Mouse (Mus musculus): ENCODE results near the gene Pdpk1. TPM values are rescaled to one million over a fixed set of nuclear protein-coding genes. Genes with fewer than 3 reads are reported as not detected.

The Pdpk1 gene
- 97.8 TPM for total RNA-seq (2023)

GRCm38 (mm10) chr17:24150824-24151223 is at the start of gene Pdpk1:
TSS of gene Pdpk1 (minus strand) at chr17:24150924.

GRCm38 (mm10) chr17:24169317-24170065 is 18.8 kb upstream of the Pdpk1 start, which contains the start of gene Atp6v0c:
TSS of gene Atp6v0c (minus strand) at chr17:24169702.

DNA sequence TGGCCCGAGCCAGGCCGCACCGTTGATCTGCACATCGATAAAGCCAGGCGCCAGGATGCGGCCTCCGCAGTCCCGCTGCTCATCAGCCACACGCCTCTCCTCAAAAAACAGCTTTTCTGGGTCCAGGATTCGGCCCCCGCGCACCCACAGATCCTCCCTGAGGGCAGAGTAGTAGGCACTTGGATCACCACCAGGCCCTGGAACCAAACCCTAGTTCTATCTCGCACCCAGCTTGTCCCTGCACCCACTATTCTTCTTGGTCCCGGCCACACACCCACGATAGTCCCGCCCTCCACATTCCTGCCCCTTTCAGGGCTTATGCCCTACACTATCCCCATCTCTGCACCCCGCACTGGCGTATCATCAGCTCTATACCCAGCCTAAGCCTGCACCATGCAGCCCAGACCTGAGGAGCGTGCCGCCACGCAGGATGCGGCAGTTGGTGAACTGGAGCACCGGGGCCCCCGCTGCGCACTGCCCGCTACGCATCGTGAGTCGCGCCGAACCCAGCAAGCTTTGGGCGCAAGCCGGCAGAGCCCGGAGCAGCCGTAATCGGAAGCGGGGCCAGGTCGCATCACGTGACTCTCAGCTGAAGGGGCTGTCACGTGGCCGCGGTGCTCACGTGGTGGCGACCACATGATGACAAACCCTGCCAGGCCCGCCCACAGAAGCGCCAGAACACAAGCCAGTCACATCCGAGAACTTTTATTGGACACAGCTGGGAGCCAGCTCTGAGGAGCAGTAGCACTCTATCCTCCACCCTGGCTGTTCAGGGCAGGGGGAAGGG is 12.6 kb upstream of the Pdpk1 start, which contains the start of gene Amdhd2:
Amdhd2 (minus strand) TSS at position 591 of the 787 bp plus-strand sequence.

DNA sequence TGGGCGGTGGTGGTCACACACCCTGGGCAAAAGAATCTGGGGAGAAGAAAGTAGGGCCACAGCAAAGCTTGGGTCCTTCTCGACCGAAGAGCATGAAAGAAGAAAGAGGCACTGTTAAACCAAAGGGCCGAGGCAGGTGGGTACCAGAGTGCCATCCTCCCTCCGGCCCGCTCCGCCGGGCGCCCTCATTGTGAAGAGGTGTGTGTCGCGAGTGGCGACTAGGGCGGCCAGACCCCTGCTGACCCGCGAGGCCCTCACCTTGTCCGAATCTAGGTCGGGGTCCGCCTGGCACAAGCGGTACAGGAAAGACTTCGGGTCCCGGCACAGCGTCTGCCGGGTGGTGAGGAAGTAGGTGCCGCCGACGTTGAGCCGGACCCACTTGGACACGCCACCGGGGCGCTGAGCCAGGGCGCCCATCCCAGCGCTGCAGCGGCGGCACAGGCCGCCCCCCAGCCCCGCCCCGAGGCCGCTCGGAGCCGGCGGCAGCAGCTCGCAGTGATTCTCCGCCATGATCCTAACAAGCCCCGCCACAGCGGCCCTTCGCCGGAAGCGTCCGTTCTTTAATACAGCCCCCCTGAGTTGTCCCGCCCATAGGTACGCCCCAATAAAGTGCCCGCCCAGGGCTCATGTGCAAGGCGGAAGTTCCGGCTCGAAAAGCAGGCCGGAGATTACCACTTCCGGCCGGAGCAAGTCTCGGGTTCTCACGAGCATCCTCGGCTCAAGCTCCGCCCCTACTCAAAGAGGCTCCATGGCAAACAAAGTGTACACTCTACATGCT is 77.6 kb downstream of the Pdpk1 start, which contains the start of gene Kctd5:
Kctd5 (minus strand) TSS at position 567 of the 778 bp plus-strand sequence.

GRCm38 (mm10) chr17:24037844-24038243 is 112.9 kb downstream of the Pdpk1 start, which contains the start of gene Prss27:
TSS of gene Prss27 (plus strand) at chr17:24038144.

Other genes with a start within 250 kb of the Pdpk1 start
- gene Dcpp3, start 233.5 kb downstream of the Pdpk1 start, total RNA-seq (2023) = not detected
- gene Sbp, start 209.3 kb downstream of the Pdpk1 start, total RNA-seq (2023) = not detected
- not detected for gene Sbpl, start 195.7 kb downstream of the Pdpk1 start, total RNA-seq (2023)
- not detected for gene Prss30, start 170.4 kb downstream of the Pdpk1 start, total RNA-seq (2023)
- not detected for gene Prss22, start 152.8 kb downstream of the Pdpk1 start, total RNA-seq (2023)
- not detected for gene Prss27, start 112.8 kb downstream of the Pdpk1 start, total RNA-seq (2023)
- gene Kctd5, start 77.4 kb downstream of the Pdpk1 start, total RNA-seq (2023) = 32.5 TPM
- 27.0 TPM for gene Amdhd2, start 12.8 kb upstream of the Pdpk1 start, total RNA-seq (2023)
- gene Atp6v0c, start 18.8 kb upstream of the Pdpk1 start, total RNA-seq (2023) = 171 TPM
- gene Tbc1d24, start 54.6 kb upstream of the Pdpk1 start, total RNA-seq (2023) = 1.2 TPM
- not detected for gene Ntn3, start 58.6 kb upstream of the Pdpk1 start, total RNA-seq (2023)
- 4.6 TPM for gene Tedc2, start 69.9 kb upstream of the Pdpk1 start, total RNA-seq (2023)
- gene Ccnf, start 100.6 kb upstream of the Pdpk1 start, total RNA-seq (2023) = 3.2 TPM
- not detected for gene Abca17, start 200.1 kb upstream of the Pdpk1 start, total RNA-seq (2023)
- 43.5 TPM for gene Abca3, start 201.0 kb upstream of the Pdpk1 start, total RNA-seq (2023)